Mouse (Mus musculus) CH12.LX (cell line): ENCODE data around the gene Cct2. TPM values are rescaled to one million over a fixed set of nuclear protein-coding genes. Genes with fewer than 3 reads are reported as not detected.

ENCODE experiments used
- DNase-seq: peaks from one replicate; pipeline ENCODE4 v3.0.0-alpha.2; 2013; ENCODE audit errors: extremely low read depth
- H3K27ac ChIP-seq: 2 replicates; pipeline ENCODE4 v1.5.1; 2012; ENCODE audit warnings: low read depth, mild to moderate bottlenecking, control low read depth, moderate library complexity; ENCODE audit not compliant: insufficient read depth
- H3K27me3 ChIP-seq: replicated peaks from 2 replicates; pipeline ENCODE3; 2012; ENCODE audit warnings: inconsistent platforms
- H3K36me3 ChIP-seq, 2 experiments: replicated peaks in 1 of 2; 2 replicates each; pipeline versions ENCODE3 to v1.6.1; 2012; ENCODE audit warnings: inconsistent platforms in 1 of 2, low read length in 1 of 2, mild to moderate bottlenecking in 1 of 2, mixed read lengths in 1 of 2, moderate library complexity in 1 of 2; ENCODE audit not compliant: control insufficient read depth in 1 of 2, insufficient read depth in 1 of 2
- H3K4me1 ChIP-seq, 2 experiments: 2 replicates each; pipeline ENCODE4 v1.6.1; 2012; ENCODE audit warnings: inconsistent platforms in 1 of 2, moderate library complexity in 1 of 2; ENCODE audit not compliant: insufficient read depth in 2 of 2, control insufficient read depth in 1 of 2
- H3K4me2 ChIP-seq: 2 replicates; pipeline ENCODE4 v1.6.1; 2012; ENCODE audit warnings: low read depth, mild to moderate bottlenecking, control low read depth; ENCODE audit not compliant: poor library complexity, insufficient read depth, severe bottlenecking
- H3K4me3 ChIP-seq, 3 experiments: fragments of 150-350 bp in 1 of 3; sonication (generic) in 1 of 3; replicated peaks in 1 of 3; 2 replicates each; pipeline versions ENCODE3 to v1.5.1; 2011 to 2012; ENCODE audit warnings: low read depth in 2 of 3, low read length in 2 of 3, mild to moderate bottlenecking in 2 of 3, moderate library complexity in 2 of 3, control low read depth in 1 of 3, improper control_type of control experiment in 1 of 3, inconsistent platforms in 1 of 3, mixed read lengths in 1 of 3; ENCODE audit not compliant: poor library complexity in 1 of 3
- H3K79me2 ChIP-seq: replicated peaks from 2 replicates; pipeline ENCODE4 v1.6.1; 2012; ENCODE audit warnings: mild to moderate bottlenecking, moderate library complexity; ENCODE audit not compliant: control insufficient read depth, poor library complexity, insufficient read depth, severe bottlenecking; ENCODE audit errors: extremely low read depth
- H3K9ac ChIP-seq: 2 replicates; pipeline ENCODE4 v1.6.1; 2012; ENCODE audit warnings: low read depth, mild to moderate bottlenecking, control low read depth, moderate library complexity; ENCODE audit not compliant: insufficient read depth
- H3K9me3 ChIP-seq: replicated peaks from 2 replicates; pipeline ENCODE3; 2012; ENCODE audit warnings: low read length, inconsistent platforms, mixed read lengths
- BHLHE40 ChIP-seq: IDR thresholded peaks from 2 replicates; pipeline ENCODE4 v1.6.1; 2011; ENCODE audit warnings: mild to moderate bottlenecking, low read depth, low read length, improper control_type of control experiment
- CHD1 ChIP-seq: IDR thresholded peaks from 2 replicates; pipeline ENCODE4 v1.6.1; 2012; ENCODE audit warnings: low read depth, low read length, improper control_type of control experiment, inconsistent platforms
- E2F4 ChIP-seq: IDR thresholded peaks from 2 replicates; pipeline ENCODE4 v1.6.1; 2011; ENCODE audit warnings: low read depth, low read length, improper control_type of control experiment; ENCODE audit not compliant: insufficient replicate concordance
- ELF1 ChIP-seq: IDR thresholded peaks from 2 replicates; pipeline ENCODE4 v1.6.1; 2014; ENCODE audit warnings: low read depth, mild to moderate bottlenecking, inconsistent platforms, low read length, improper control_type of control experiment
- EP300 ChIP-seq: IDR thresholded peaks from 2 replicates; pipeline ENCODE4 v1.6.1; 2011; ENCODE audit warnings: low read length, improper control_type of control experiment
- ETS1 ChIP-seq: conservative IDR thresholded peaks from 2 replicates; pipeline ENCODE4 v1.6.1; 2012; ENCODE audit warnings: low read depth, mild to moderate bottlenecking, inconsistent platforms, low read length, improper control_type of control experiment, moderate library complexity
- HCFC1 ChIP-seq: IDR thresholded peaks from 2 replicates; pipeline ENCODE4 v1.6.1; 2012; ENCODE audit warnings: low read depth, mild to moderate bottlenecking, inconsistent platforms, low read length, improper control_type of control experiment
- JUN ChIP-seq: IDR thresholded peaks from 2 replicates; pipeline ENCODE4 v1.6.1; 2011; ENCODE audit warnings: low read depth, mild to moderate bottlenecking, low read length, improper control_type of control experiment, moderate library complexity; ENCODE audit not compliant: insufficient read depth
- KAT2A ChIP-seq: IDR thresholded peaks from 2 replicates; pipeline ENCODE4 v1.6.1; 2012; ENCODE audit warnings: low read length, improper control_type of control experiment, inconsistent platforms; ENCODE audit not compliant: insufficient replicate concordance
- MAFK ChIP-seq: IDR thresholded peaks from 2 replicates; pipeline ENCODE4 v1.6.1; 2011; ENCODE audit warnings: low read length, improper control_type of control experiment; ENCODE audit not compliant: insufficient replicate concordance
- MAX ChIP-seq: IDR thresholded peaks from 2 replicates; pipeline ENCODE4 v1.6.1; 2011; ENCODE audit warnings: low read length, improper control_type of control experiment
- NRF1 ChIP-seq: IDR thresholded peaks from 2 replicates; pipeline ENCODE4 v1.6.1; 2014; ENCODE audit warnings: low read depth, mild to moderate bottlenecking, inconsistent platforms, low read length, improper control_type of control experiment, moderate library complexity
- POLR2A ChIP-seq: IDR thresholded peaks from 2 replicates; pipeline ENCODE4 v1.6.1; 2011; ENCODE audit warnings: low read depth, mild to moderate bottlenecking, improper control_type of control experiment, low read length
- RCOR1 ChIP-seq: conservative IDR thresholded peaks from 2 replicates; pipeline ENCODE4 v1.6.1; 2012; ENCODE audit warnings: low read depth, mild to moderate bottlenecking, inconsistent platforms, low read length, improper control_type of control experiment
- SIN3A ChIP-seq: IDR thresholded peaks from 2 replicates; pipeline ENCODE4 v1.6.1; 2012; ENCODE audit warnings: low read length, improper control_type of control experiment, inconsistent platforms
- SMC3 ChIP-seq: IDR thresholded peaks from 2 replicates; pipeline ENCODE4 v1.6.1; 2011; ENCODE audit warnings: low read depth, low read length, improper control_type of control experiment
- TBP ChIP-seq: conservative IDR thresholded peaks from 2 replicates; pipeline ENCODE4 v1.6.1; 2011; ENCODE audit warnings: low read depth, low read length, improper control_type of control experiment
- UBTF ChIP-seq: IDR thresholded peaks from 2 replicates; pipeline ENCODE4 v1.6.1; 2012; ENCODE audit warnings: low read depth, mild to moderate bottlenecking, inconsistent platforms, low read length, improper control_type of control experiment, moderate library complexity
- USF2 ChIP-seq: conservative IDR thresholded peaks from 2 replicates; pipeline ENCODE4 v1.6.1; 2011; ENCODE audit warnings: low read depth, low read length, improper control_type of control experiment
- ZKSCAN1 ChIP-seq: IDR thresholded peaks from 2 replicates; pipeline ENCODE4 v1.6.1; 2012; ENCODE audit warnings: low read depth, inconsistent platforms, low read length, improper control_type of control experiment, borderline replicate concordance
- ZMIZ1 ChIP-seq: IDR thresholded peaks from 2 replicates; pipeline ENCODE4 v1.6.1; 2012; ENCODE audit warnings: low read depth, mild to moderate bottlenecking, inconsistent platforms, low read length, improper control_type of control experiment
- ZNF384 ChIP-seq: IDR thresholded peaks from 2 replicates; pipeline ENCODE4 v1.6.1; 2012; ENCODE audit warnings: low read depth, low read length, improper control_type of control experiment, inconsistent platforms
- dilution Hi-C: fragments of 300-500 bp; cut with MboI; formaldehyde crosslinking; loops from 2 replicates; pipeline ENCODE4 v1.14.3; 2020; ENCODE audit warnings: low sequenced_read_pairs; ENCODE audit not compliant: extremely low pct_unique_long_range_greater_than_20kb, extremely low pct_ligation_motif_present
- in situ Hi-C: fragments of 300-500 bp; cut with MboI; formaldehyde crosslinking; loops from 3 replicates; pipeline ENCODE4 v1.14.3; 2019; ENCODE audit warnings: low sequenced_read_pairs, low pct_ligation_motif_present, low pct_unique_long_range_greater_than_20kb, mixed read lengths
- polyA plus RNA-seq: library from polyadenylated mRNA; unstranded; fragments of >175 nt; gene quantifications from 2 replicates; pipeline ENCODE4 v1.2.1, GENCODE M21; 2012; ENCODE audit warnings: low read depth; ENCODE audit not compliant: insufficient read length
- total RNA-seq, 2 experiments: library from RNA; depleted of rRNA; stranded (reverse); fragments of 300-350 nt in 1 of 2; fragments of >200 nt in 1 of 2; gene quantifications; 2 replicates each; pipeline ENCODE4 v1.2.3; 2012 to 2014

Gene Cct2
- total and polyA plus RNA-seq, 3 experiments: 448 to 901 (median 889) TPM

DNA sequence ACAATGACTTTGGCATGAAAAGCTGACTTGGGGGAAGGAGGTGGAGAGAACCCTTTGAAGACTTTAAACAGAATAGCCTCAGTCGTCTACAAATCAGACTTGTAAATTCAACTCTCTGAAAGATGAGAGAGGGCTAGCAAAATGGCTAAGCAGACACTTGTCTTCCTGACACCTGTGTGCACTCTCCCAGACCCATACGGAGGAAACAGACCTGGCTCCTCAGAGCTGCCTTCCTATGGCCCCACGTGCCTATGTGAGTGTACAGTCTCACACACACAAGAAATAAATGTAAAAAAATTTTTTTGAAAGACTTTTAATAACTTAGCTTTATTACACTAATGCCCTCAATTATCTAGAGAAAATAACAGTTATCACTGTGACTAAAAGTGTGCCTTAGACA is 43.1 kb upstream of the Cct2 start:
- peaks cover 0 to 13% of the 10 kb centered on the region in 2 experiments for H3K36me3 ChIP-seq
- H3K4me1 ChIP-seq: peaks cover 0 to 73% of the 10 kb centered on the region in 2 experiments; a peak in 2 of 4 replicates
- H3K9me3 ChIP-seq: no peaks in the 10 kb centered on the region
- dilution Hi-C loops (no loop called here), in situ Hi-C loops (no loop called here)
- no peak for TF ChIP-seq MAFK
- TF ChIP-seq SIN3A: no peak
- TF ChIP-seq POLR2A: no peak
- TF ChIP-seq ELF1: no peak
- TF ChIP-seq JUN: no peak
- no peak for TF ChIP-seq ZMIZ1
- no peak for TF ChIP-seq UBTF
- no peak for TF ChIP-seq TBP
- no peak for TF ChIP-seq SMC3
- no peak for TF ChIP-seq NRF1
- no peak for TF ChIP-seq ETS1
- no peak for TF ChIP-seq CHD1
- no peak for TF ChIP-seq USF2
- TF ChIP-seq KAT2A: no peak
- TF ChIP-seq E2F4: no peak
- TF ChIP-seq ZKSCAN1: no peak
- no peak for TF ChIP-seq BHLHE40
- no peak for TF ChIP-seq EP300
- TF ChIP-seq HCFC1: no peak
- no peak overlapping the region for H3K4me2 ChIP-seq
- H3K9ac ChIP-seq: no peak overlapping the region
- no peaks in the 10 kb centered on the region for H3K27me3 ChIP-seq
- no peak overlapping the region for H3K27ac ChIP-seq
- no peak for DNase-seq
- no peaks in the 10 kb centered on the region; the same call in 1 of the 2 replicates for H3K79me2 ChIP-seq
- no peak overlapping the region for H3K4me3 ChIP-seq

DNA sequence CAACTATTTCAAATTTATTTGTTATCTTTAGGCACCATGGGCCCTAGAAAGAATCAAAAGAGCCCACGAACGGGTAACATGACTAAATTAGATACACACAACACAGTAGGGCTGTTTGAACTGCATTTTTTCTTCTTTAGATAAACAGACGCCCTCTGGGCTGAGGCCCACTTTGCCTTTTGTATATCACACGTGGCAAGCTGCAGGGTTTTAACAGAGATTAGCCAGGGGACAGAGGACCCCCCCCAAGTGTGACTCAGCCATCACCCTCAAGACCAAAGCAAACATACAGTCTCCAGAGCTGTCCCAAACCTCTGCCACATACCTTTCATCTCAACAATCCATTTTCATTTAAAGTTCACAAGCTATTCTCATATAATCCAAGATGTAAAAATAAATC is 42.6 kb upstream of the Cct2 start:
- Histone ChIP-seq H3K4me3 (no peak overlapping the region), H3K27me3 (no peaks in the 10 kb centered on the region), H3K27ac (no peak overlapping the region), H3K36me3 (peaks cover 0 to 8% of the 10 kb centered on the region in 2 experiments), H3K9me3 (no peaks in the 10 kb centered on the region), H3K4me1 (peaks cover 0 to 69% of the 10 kb centered on the region in 2 experiments; a peak in 2 of 4 replicates), H3K9ac (no peak overlapping the region), H3K79me2 (no peaks in the 10 kb centered on the region; the same call in 1 of the 2 replicates), H3K4me2 (no peak overlapping the region)
- TF ChIP-seq E2F4 (no peak), SMC3 (no peak), ZNF384 (no peak), JUN (no peak), TBP (no peak), MAX (no peak), KAT2A (no peak), RCOR1 (no peak)
- no peak for DNase-seq
- dilution Hi-C loops (no loop called here), in situ Hi-C loops (no loop called here)
